Mouse (Mus musculus) limb, embryonic 10.5 days (tissue): ENCODE measurements around the gene Ccdc9. TPM values are rescaled to one million over a fixed set of nuclear protein-coding genes. Genes with fewer than 3 reads are reported as not detected.

Experiments
- polyA plus RNA-seq: library from polyadenylated mRNA; unstranded; fragments of >200 nt; fragmentation: Nextera tagmentation; extraction: Ambion mirVana; gene quantifications from 2 replicates; pipeline ENCODE4 v1.2.1, GENCODE M21; 2016

Gene Ccdc9
- polyA plus RNA-seq, 1 experiment from 2014 or later: 36.3 TPM

Other genes with a start within 250 kb of the Ccdc9 start
- 10.6 and 10.8 TPM in 2 replicates for gene Bicra, start 238.9 kb downstream of the Ccdc9 start, polyA plus RNA-seq
- 0.05 TPM in 1 of 2 replicates, not detected in the other for gene Zfp541, start 225.0 kb downstream of the Ccdc9 start, polyA plus RNA-seq
- 197 and 216 TPM in 2 replicates for gene Napa, start 188.3 kb downstream of the Ccdc9 start, polyA plus RNA-seq
- 26.9 and 27.0 TPM in 2 replicates for gene Kptn, start 166.9 kb downstream of the Ccdc9 start, polyA plus RNA-seq
- 0.05 and 0.09 TPM in 2 replicates for gene Slc8a2, start 157.0 kb downstream of the Ccdc9 start, polyA plus RNA-seq
- 17.8 and 20.9 TPM in 2 replicates for gene Meis3, start 111.7 kb downstream of the Ccdc9 start, polyA plus RNA-seq
- gene Dhx34, start 64.8 kb downstream of the Ccdc9 start, polyA plus RNA-seq: 19.8 and 20.0 TPM in 2 replicates
- gene C5ar2, start 42.6 kb downstream of the Ccdc9 start, polyA plus RNA-seq: 0.04 TPM in 1 of 2 replicates, not detected in the other
- 0.41 and 0.76 TPM in 2 replicates for gene C5ar1, start 27.3 kb downstream of the Ccdc9 start, polyA plus RNA-seq
- 5.4 and 7.4 TPM in 2 replicates for gene Inafm1, start 13.2 kb downstream of the Ccdc9 start, polyA plus RNA-seq
- gene Bbc3, start 21.6 kb upstream of the Ccdc9 start, polyA plus RNA-seq: 14.5 and 19.1 TPM in 2 replicates
- 483 and 484 TPM in 2 replicates for gene Sae1, start 101.0 kb upstream of the Ccdc9 start, polyA plus RNA-seq
- 22.9 and 24.6 TPM in 2 replicates for gene Zc3h4, start 114.1 kb upstream of the Ccdc9 start, polyA plus RNA-seq
- gene Tmem160, start 166.0 kb upstream of the Ccdc9 start, polyA plus RNA-seq: 74.8 and 86.2 TPM in 2 replicates
- 0.60 and 0.69 TPM in 2 replicates for gene Npas1, start 190.9 kb upstream of the Ccdc9 start, polyA plus RNA-seq